In the genomic region with DNA sequence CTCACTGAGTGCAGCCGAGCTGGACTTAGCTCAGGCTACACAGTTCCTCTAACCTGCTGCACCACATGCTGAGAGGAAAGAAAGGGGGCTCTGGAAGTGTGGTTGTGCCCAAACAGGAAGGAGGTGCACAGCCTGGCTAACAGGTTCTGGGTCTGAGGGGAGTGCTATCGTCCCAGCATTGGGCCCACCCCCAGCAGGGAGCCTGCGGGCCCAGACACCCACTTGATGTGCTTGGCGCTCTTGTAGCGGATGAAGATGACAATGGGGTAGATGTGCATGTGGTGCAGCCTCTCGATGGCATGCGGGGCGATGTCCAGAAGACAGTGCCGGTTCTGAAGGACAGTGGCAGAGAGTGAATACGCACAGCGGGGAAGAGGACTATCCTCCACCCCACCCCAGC, we compare ENCODE assay signal across 15 mouse cellular contexts.
"Had no signal": no experiment of that assay in that cellular context is flagged by ENCODE, and none has a peak within 500 bp of the region (broad histone marks: within the 10 kb centered on the region; RNA-seq: fewer than 3 reads in every experiment).

No protein-coding gene starts in this region.

- H3K9me3 ChIP-seq: megakaryocyte, embryonic 14.5 days; midbrain, embryonic 13.5 days; midbrain, embryonic 15.5 days; neural tube, embryonic 12.5 days had no signal

- H3K27me3 ChIP-seq: megakaryocyte, embryonic 14.5 days; midbrain, embryonic 13.5 days; midbrain, embryonic 15.5 days; neural tube, embryonic 12.5 days had no signal

- H3K4me3 ChIP-seq: midbrain, embryonic 13.5 days; midbrain, embryonic 15.5 days; neural tube, embryonic 12.5 days had no signal

- H3K4me1 ChIP-seq: megakaryocyte, embryonic 14.5 days; midbrain, embryonic 13.5 days; midbrain, embryonic 15.5 days; neural tube, embryonic 12.5 days had no signal

- DNase-seq: lung, adult 18-20 months; lung, embryonic 14.5 days; lung, postnatal 10 days; right cerebral cortex, adult 18-20 months; right cerebral cortex, postnatal 25 days; right cerebral cortex, postnatal 4 days; spleen, adult 18-20 months; thymus, adult 18-20 months; thymus, postnatal 25 days; thymus, postnatal 4 days had no signal

- H3K27ac ChIP-seq: macrophage; midbrain, embryonic 13.5 days; midbrain, embryonic 15.5 days; neural tube, embryonic 12.5 days had no signal
